Mouse (Mus musculus) kidney, postnatal 25 days (tissue): ENCODE results near the gene Tmem60.

Source experiments
- DNase-seq, 2 experiments: peaks; one replicate each; pipeline ENCODE4 v3.0.0; 2021; ENCODE audit warnings: mixed read lengths in 2 of 2

Tmem60 gene

GRCm38 (mm10) chr5:20881915-20882800, at the start of gene Tmem60, which contains the start of gene Phtf2:
Gene Tmem60 (plus strand): TSS chr5:20882191.
Gene Phtf2 (minus strand): TSS chr5:20882124.
- DNase-seq, result peak; percentile 99

- no peak for DNase-seq
These were observed 47.6 kb upstream of the Tmem60 start for GRCm38 (mm10) chr5:20834399-20834798.

GRCm38 (mm10) chr5:20837082-20837481, 44.9 kb upstream of the Tmem60 start:
- DNase-seq, result no peak

- DNase-seq, result no peak
These were observed 38.6 kb upstream of the Tmem60 start for GRCm38 (mm10) chr5:20843405-20843804.

GRCm38 (mm10) chr5:20843816-20844215, 38.2 kb upstream of the Tmem60 start:
- no peak for DNase-seq

DNA sequence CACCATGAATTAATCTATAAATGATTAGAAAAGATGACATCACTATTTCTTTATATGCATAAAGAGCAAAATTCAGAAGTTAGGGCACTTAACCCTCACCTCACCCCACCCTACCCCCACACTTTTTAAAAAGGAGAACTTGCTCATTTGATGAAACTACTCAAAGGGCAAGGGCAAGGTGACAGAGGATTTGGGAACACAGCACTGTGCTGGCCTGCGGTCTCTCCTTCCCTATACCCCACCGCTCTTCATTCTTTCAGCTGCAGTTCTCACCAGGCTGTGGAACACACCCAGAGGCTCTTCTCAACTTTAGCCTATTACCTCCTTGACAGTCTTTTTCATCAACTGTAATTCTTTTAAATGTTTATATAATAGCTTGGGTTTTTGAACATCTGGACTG, 35.0 kb upstream of the Tmem60 start:
- no peak for DNase-seq

DNA sequence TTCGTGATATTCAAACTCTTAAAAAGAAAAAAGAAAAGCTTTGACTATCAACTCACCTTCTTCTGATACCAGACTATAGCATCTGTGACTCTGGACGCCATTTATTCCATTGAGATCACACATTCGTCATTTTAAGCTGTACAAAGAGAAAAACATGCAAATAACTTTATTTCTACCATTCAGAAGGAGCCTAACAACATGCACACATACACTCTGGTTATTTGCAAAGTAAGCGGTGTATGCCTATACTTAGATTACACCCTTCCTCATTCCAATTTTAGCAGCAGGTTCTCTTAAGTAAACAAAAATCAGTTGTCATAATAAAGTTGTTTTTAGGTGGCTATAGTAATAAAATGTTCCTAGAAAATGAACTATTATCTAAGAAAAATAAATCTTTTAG, 26.9 kb upstream of the Tmem60 start:
- no peak for DNase-seq

- DNase-seq, result no peak
These were observed 23.6 kb upstream of the Tmem60 start for GRCm38 (mm10) chr5:20858404-20858803.

- DNase-seq, result no peak
These were observed 21.4 kb upstream of the Tmem60 start for GRCm38 (mm10) chr5:20860565-20860964.

DNA sequence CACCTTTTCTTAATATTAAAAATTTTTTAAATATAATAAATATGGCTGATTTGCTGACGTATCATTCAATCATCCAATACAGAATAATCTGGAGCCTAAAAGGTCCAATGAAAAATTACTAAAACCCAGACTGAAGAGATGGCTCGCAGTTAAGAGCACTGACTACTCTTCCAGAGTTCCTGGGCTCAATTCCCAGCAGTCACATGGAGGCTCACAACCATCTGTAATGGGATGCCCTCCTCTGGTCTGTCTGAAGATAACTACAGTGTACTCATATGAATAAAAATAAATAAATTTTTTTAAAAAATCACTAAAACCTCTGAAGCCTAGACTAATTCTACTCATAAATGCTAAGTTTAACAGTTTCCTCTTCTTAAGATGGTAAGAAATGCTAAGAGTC, 20.1 kb upstream of the Tmem60 start:
- DNase-seq, result no peak

GRCm38 (mm10) chr5:20864216-20864969, 17.6 kb upstream of the Tmem60 start:
- peak in 1 of 2 experiments; percentile 36 for DNase-seq

- DNase-seq, result no peak
These were observed 16.7 kb upstream of the Tmem60 start for GRCm38 (mm10) chr5:20865193-20865755.

GRCm38 (mm10) chr5:20873146-20873545, 8.8 kb upstream of the Tmem60 start:
- no peak for DNase-seq

DNA sequence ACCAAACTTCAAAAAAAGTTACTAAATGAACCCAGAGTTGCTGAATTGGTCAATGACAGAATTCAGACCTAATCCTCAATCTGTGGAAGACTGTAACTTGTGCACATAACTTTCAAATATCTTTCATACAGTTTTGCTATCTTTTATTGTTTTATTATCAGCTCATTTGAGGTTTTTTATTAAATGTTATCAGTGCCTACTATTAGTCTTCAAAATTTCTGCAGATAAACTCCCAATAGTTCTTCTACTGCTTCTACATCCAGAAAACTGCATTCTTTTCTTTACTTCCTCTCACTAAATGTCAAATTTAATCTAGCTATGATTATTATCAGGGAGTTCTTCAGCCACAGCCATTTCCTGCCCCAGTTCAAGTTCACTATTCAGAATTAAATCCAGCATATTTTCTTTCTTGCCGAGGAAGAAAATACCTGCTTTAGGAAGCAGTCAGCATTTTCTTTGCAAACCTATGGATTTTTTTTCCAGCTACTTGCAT, 5.0 kb upstream of the Tmem60 start:
- no peak for DNase-seq

DNA sequence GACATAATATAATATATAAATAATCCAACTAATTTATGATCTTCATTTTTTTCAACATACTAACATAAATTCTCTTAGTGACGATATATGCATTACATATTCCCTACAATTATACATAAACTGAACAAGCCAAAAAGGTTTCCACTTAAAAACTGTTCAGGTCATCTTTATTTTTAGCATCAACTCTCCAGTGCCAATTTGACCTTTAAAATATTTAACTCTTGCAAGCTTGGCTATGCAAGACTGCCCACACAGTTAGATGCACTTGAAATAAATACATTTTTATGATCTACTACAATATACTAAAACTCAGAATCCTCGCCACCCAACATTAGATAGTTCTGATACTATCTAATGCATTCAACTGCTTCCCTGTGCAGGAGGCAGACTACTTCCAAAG, 1.6 kb upstream of the Tmem60 start:
- no peak for DNase-seq

GRCm38 (mm10) chr5:20880797-20881775, 905 bp upstream of the Tmem60 start:
- DNase-seq, result peak; percentile 56 to 71

DNA sequence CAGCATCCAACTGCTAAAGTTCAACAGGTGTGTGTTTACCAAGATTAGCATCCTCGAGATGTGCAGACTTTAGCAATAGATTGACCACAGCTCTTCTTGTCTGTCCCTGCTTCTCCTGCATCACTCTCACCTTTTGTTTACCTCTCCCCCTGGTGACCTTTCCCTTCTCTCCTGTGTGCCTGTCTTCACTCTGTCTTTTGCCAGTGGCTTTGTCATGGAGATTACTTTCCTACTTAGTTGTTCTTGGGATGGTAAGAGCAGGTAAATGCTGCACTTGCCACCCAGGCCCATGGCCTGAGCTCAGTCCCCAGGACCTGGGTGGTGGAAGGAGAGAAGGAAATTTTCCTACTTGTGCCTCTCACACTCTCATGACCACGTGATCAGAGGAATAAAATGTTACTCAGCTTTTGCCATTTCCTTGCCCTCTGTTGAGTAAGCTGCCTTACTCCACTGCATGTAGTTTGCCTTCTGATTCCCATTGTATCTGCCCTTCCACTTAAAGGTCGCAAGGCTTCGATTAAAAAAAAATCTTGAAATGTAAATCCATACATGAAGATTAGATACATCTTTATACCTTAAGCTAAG, 2.1 kb downstream of the Tmem60 start:
- DNase-seq, result no peak

GRCm38 (mm10) chr5:20897446-20898167, 15.6 kb downstream of the Tmem60 start:
- no peak for DNase-seq

DNA sequence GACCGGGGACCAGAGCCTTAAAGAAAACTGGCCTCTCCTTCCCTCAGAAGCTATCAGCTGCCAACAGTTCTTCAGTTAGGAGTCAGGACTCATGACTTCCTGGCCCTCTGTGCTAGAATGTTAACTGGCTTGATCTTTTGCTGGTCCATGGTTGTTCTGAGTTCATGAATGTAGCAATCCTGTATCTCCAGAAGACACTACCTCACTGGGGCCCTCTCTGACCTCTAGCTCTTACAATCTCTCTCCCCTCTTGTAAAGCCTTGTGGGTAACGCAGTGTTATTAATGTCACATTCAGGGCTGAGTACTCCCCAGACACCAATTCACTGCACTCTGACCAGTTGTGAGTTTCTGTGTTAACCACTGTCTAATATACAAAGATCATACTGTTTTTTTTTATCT, 22.7 kb downstream of the Tmem60 start:
- DNase-seq, result no peak

DNA sequence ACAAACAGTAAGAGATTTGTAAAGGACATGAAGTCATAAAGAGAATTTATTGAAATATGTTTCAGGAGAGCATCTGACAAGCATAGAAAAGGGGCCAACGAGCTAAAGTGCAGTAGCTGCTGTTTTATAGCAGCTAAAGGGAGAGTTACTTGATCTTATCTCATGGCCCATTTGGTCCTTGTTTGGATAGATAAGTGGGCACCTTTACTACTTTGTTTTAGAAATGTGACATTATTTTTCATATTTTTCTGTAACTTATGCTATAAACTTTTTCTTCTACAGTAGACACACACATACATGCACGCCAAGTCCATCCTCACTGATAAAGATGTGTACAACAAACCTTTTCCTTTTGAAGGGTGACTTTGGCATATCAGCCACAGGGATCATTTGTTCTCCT, 23.4 kb downstream of the Tmem60 start:
- no peak for DNase-seq

DNA sequence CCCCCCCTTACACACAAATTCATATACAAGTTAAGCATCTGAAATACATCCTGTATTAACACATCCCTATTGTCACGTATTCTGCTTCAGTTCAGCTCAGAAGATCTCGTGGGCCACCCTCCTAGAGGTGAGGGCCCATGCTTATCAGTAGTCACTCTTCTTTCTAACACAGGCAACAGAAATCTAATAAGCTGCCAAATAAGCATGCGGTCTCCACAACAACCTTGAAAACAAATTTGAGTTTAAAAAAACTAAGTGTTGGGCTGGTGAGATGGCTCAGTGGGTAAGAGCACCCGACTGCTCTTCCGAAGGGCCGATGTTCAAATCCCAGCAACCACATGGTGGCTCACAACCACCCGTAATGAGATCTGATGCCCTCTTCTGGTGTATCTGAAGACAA, 24.2 kb downstream of the Tmem60 start:
- DNase-seq, result no peak
